Mouse (Mus musculus): ENCODE data around the gene Col5a2.

DNA sequence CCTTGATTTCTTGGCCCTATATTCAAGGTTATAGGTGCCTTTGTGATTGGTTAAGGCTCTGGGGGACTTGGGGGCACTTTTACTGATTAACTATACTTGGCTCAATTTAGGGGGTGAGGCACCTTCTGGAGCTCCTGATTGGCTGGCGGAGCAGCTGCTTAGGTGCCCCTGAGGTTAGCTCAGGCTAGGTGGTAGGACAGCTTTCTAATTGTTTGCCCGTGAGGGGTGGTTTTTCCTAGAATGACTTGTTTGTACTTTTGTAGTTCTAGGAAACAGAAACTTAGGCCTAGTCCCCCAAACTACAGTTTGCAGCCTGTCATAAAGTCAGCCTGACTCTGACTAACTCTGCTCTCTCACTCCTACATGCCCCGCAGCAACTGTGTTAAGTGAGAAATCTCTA, 20.5 kb upstream of the Col5a2 start:
- TF ChIP-seq POLR2A (IDR thresholded peaks at IDR 0.05; ENCODE audit: extremely low read depth, insufficient read depth, low read length) (no peak), CTCF (IDR thresholded peaks at IDR 0.05; ENCODE audit: extremely low read depth, insufficient read depth, low read length) (no peak)
